Mouse (Mus musculus): ENCODE measurements around the gene Ccdc82. TPM values are rescaled to one million over a fixed set of nuclear protein-coding genes. Genes with fewer than 3 reads are reported as not detected.

The Ccdc82 gene
- total and polyA plus RNA-seq, 3 experiments: 9.5 to 11.9 (median 11.3) TPM

GRCm38 (mm10) chr9:13302183-13302825 lies 55.5 kb downstream of the Ccdc82 start:
- Histone ChIP-seq H3K27me3 (replicated peaks) (no peaks in the 10 kb centered on the region), H3K9me3 (replicated peaks; ENCODE audit: low read length) (no peaks in the 10 kb centered on the region), H3K4me2 (ENCODE audit: insufficient read depth, low read depth, poor library complexity, severe bottlenecking) (peak overlapping the region; percentile 97), H3K27ac (ENCODE audit: insufficient read depth, low read depth) (peak overlapping the region; percentile 95), H3K9ac (ENCODE audit: insufficient read depth, low read depth) (peak overlapping the region; percentile 56), H3K4me3 (replicated peaks in 1 of 3; ENCODE audit: low read depth in 2 of 3, low read length in 2 of 3, poor library complexity in 1 of 3) (peak overlapping the region; percentile 35 to 89 (median 37)), H3K79me2 (replicated peaks; ENCODE audit: control insufficient read depth, extremely low read depth, insufficient read depth, poor library complexity, severe bottlenecking) (peaks cover 54% of the 10 kb centered on the region), H3K36me3 (replicated peaks in 1 of 2; ENCODE audit: control insufficient read depth in 1 of 2, insufficient read depth in 1 of 2, low read length in 1 of 2) (peaks cover 0 to 6% of the 10 kb centered on the region in 2 experiments), H3K4me1 (ENCODE audit: control insufficient read depth in 1 of 2, insufficient read depth in 2 of 2) (peaks cover 8 to 58% of the 10 kb centered on the region in 2 experiments)
- in situ Hi-C loops (cut with MboI; ENCODE audit: low pct_ligation_motif_present, low pct_unique_long_range_greater_than_20kb, low sequenced_read_pairs) (no loop called here), dilution Hi-C loops (cut with MboI; ENCODE audit: extremely low pct_ligation_motif_present, extremely low pct_unique_long_range_greater_than_20kb, low sequenced_read_pairs) (no loop called here)
- TF ChIP-seq MAFK (IDR thresholded peaks at IDR 0.05; ENCODE audit: insufficient replicate concordance, low read length) (no peak), POLR2AphosphoS2 (IDR thresholded peaks at IDR 0.05; ENCODE audit: low read depth, low read length) (no peak), BHLHE40 (IDR thresholded peaks at IDR 0.05; ENCODE audit: low read depth, low read length) (peak; percentile 49), USF2 (conservative IDR thresholded peaks at IDR 0.05; ENCODE audit: low read depth, low read length) (no peak), CTCF (conservative IDR thresholded peaks at IDR 0.05 in 1 of 2, IDR thresholded peaks at IDR 0.05 in 1 of 2; ENCODE audit: low read depth in 2 of 2, low read length in 2 of 2) (no peak), KAT2A (IDR thresholded peaks at IDR 0.05; ENCODE audit: insufficient replicate concordance, low read length) (no peak), EP300 (IDR thresholded peaks at IDR 0.05; ENCODE audit: low read length) (peak; percentile 88), ELF1 (IDR thresholded peaks at IDR 0.05; ENCODE audit: low read depth, low read length) (no peak), ZMIZ1 (IDR thresholded peaks at IDR 0.05; ENCODE audit: low read depth, low read length) (peak; percentile 33; the same call in 1 of the 2 replicates), ETS1 (conservative IDR thresholded peaks at IDR 0.05; ENCODE audit: low read depth, low read length) (peak; percentile 51), CHD1 (IDR thresholded peaks at IDR 0.05; ENCODE audit: low read depth, low read length) (peak; percentile 13; the same call in 1 of the 2 replicates), POLR2A (IDR thresholded peaks at IDR 0.05; ENCODE audit: low read depth, low read length) (no peak), MEF2A (IDR thresholded peaks at IDR 0.05; ENCODE audit: borderline replicate concordance, low read depth, low read length) (peak; percentile 66), UBTF (IDR thresholded peaks at IDR 0.05; ENCODE audit: low read depth, low read length) (no peak), TBP (conservative IDR thresholded peaks at IDR 0.05; ENCODE audit: low read depth, low read length) (0 out of 2 replicates have a peak, but pooled peaks have one; percentile 14), ZNF384 (IDR thresholded peaks at IDR 0.05; ENCODE audit: low read depth, low read length) (no peak), E2F4 (IDR thresholded peaks at IDR 0.05; ENCODE audit: insufficient replicate concordance, low read depth, low read length) (no peak), MAZ (IDR thresholded peaks at IDR 0.05; ENCODE audit: low read depth, low read length) (0 out of 2 replicates have a peak, but pooled peaks have one; percentile 30), MAX (IDR thresholded peaks at IDR 0.05; ENCODE audit: low read length) (no peak), RAD21 (IDR thresholded peaks at IDR 0.05; ENCODE audit: low read depth, low read length) (no peak; the same call in none of the 2 replicates), SIN3A (IDR thresholded peaks at IDR 0.05; ENCODE audit: low read length) (peak; percentile 85), ZKSCAN1 (IDR thresholded peaks at IDR 0.05; ENCODE audit: borderline replicate concordance, low read depth, low read length) (no peak), NELFE (IDR thresholded peaks at IDR 0.05; ENCODE audit: low read depth, low read length) (no peak), RCOR1 (conservative IDR thresholded peaks at IDR 0.05; ENCODE audit: low read depth, low read length) (peak; percentile 72; the same call in 1 of the 2 replicates), MYC (IDR thresholded peaks at IDR 0.05; ENCODE audit: low read depth, low read length) (peak; percentile 58; the same call in 1 of the 2 replicates), TCF12 (IDR thresholded peaks at IDR 0.05; ENCODE audit: low read depth, low read length) (peak; percentile 92), HCFC1 (IDR thresholded peaks at IDR 0.05; ENCODE audit: low read depth, low read length) (0 out of 2 replicates have a peak, but pooled peaks have one; percentile 16), JUND (conservative IDR thresholded peaks at IDR 0.05; ENCODE audit: low read depth, low read length) (peak; percentile 62; the same call in 1 of the 2 replicates), IRF4 (IDR thresholded peaks at IDR 0.05; ENCODE audit: low read depth, low read length) (peak; percentile 87), USF1 (IDR thresholded peaks at IDR 0.05; ENCODE audit: low read depth, low read length) (no peak), JUN (IDR thresholded peaks at IDR 0.05; ENCODE audit: insufficient read depth, low read depth, low read length) (peak; percentile 39; the same call in 1 of the 2 replicates)
- no peak for DNase-seq (ENCODE audit: extremely low read depth)
